Mouse (Mus musculus): Measurements from ENCODE around the gene Gm49337.
A peak's percentile ranks its signal among the peaks of the same experiment; 100 is the strongest.

The Gm49337 gene

GRCm38 (mm10) chr4:116329256-116329655, 156.1 kb downstream of the Gm49337 start:
- DNase-seq (ENCODE audit: low spot score in 2 of 2): no peak

- no peak for DNase-seq (ENCODE audit: low spot score in 2 of 2)
These were observed 163.1 kb downstream of the Gm49337 start for GRCm38 (mm10) chr4:116336294-116336693.

- DNase-seq (ENCODE audit: low spot score in 2 of 2): peak; percentile 8 to 35
These were observed 168.9 kb downstream of the Gm49337 start for GRCm38 (mm10) chr4:116342119-116342518.

All from thymus, postnatal 10 days (tissue).